Mouse (Mus musculus): Measurements from ENCODE around the gene Rbm48.

DNA sequence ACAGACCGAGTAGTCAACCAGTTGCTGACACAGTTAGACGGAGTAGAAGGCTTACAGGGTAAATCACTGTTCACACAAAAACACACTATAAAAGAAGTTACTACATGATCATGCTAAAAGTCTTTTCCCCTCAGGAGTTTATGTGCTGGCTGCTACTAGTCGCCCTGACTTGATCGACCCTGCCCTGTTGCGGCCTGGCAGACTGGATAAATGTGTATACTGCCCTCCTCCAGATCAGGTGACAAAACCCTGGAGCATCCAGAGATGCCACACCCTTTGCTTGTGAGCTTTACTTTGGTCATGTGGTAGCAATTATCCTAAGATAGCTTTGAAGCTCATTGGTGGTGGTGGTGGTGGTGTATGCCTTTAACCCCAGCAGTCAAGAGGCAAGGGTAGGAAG, 33.7 kb upstream of the Rbm48 start:
- TF ChIP-seq CTCF (IDR thresholded peaks at IDR 0.05) = no peak
- no peak for TF ChIP-seq EP300 (IDR thresholded peaks at IDR 0.05)
